Mouse (Mus musculus): ENCODE data around the gene Gtpbp8.

Gene Gtpbp8

DNA sequence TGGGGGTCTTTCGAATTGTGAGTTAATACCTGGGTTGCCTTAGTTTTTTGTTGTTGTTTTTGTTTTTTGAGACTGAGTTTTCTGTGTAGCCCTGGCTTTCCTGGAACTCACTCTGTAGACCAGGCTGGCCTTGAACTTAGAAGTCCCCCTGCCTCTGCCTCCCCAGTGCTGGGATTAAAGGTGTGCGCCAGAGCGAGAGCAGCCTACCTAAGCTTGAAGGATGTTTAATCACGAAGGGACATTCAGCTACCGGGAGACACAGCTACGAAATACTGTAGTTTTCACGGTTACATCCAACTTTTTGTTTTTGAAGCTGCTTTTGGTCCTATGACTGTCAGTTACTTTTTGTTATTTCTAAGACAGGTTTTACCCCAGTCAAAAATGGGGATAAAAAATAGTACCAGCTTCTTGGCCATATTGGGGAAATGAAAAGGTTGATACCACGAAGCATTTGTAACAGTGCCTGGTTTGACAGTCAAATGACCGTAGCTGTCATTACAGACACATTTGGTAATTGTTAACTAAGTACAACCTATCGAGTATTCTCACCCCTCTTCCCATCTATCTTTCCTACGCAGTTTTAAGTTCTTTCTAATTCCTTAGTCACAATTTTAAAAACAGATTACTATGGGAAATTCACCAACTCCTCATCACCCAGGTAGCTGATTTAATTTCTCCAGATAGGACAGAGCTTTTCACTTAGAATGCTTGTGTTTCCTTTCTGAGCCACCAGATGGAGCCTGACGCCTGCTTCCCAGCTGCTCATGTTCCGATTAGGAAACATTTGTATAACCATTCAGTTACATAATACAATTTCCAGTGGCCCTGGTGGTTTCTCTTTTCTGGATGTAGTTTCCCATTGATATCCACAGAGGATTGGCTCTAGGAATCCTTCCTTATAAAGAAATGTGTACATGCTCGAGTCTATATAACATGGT is 20.6 kb downstream of the Gtpbp8 start:
- DNase-seq: peak; percentile 87

DNA sequence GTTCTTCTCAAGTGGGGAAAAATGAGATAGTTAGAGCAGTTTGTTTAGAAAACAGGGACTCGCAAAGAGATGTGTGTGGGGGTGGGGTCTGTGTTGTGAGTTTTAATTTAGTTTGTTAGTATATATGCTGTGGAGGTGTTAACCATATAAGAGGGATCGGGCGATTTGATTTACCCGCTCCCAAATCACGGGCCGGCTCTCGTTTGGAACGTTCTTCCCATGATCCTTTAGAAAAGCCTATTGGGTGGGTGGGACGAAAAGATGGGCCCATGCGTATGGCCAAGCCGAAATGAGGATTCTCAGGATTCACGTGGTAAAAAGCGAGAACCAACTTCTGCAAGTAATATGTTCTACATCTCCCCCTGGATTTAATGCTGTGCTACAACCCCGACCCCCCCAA is 21.3 kb downstream of the Gtpbp8 start:
- DNase-seq: no peak

DNA sequence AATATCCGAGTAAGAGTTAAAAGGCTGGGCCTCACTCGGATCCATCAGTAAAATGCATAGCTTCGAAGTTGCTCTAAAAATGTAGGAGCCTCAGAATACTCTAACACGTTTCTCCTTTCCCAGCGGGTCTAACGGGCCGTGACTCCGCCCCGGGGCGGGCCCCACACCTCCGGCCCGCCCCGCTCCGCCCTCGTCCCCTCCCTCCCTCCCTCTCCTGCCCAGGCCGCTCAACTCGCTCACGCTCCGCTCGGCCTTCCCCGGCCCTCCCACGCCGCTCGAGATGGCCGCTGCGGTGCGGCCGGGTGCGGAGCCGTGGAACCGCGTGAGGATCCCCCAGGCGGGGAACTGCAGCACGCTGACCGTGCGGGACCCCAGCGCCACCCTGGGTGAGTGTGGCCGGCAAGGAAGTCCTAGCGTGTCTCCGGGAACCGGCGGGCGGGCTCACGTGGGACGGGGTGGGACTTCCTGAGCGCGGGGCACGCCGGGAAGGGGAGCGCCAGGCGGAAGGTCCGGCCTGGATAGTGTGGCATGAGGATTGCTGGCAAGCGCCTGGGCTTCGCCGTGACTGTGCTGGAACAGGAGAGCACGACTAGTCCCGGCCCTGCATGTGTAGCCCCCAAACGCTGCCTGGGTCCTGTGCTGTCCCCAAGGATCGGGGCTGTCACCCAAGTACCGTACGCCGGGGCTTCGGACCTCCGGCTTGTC is 21.9 kb downstream of the Gtpbp8 start, which contains the start of gene Nepro:
TSS of gene Nepro (plus strand) at position 219 of the 705 bp plus-strand sequence.
- DNase-seq: peak; percentile 96

DNA sequence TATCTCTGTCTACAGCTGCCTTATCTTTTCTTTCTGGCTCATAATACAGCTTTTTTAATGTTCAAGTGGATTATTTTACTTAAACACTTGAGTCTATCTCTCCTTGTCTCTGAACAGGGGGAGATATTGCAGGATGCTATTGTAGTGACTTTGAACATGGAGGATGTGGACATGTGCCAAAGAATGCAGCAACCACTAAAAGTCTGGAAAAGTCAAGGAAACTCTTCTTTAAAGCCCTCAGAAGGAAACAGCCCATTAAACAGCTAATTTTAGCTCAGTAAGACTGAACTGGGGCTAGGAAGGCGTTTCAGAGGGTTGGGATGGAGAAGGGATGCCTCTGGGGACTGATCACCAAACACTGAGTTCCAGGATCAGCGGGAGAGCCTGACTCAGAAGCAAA is 23.5 kb downstream of the Gtpbp8 start:
- no peak for DNase-seq

DNA sequence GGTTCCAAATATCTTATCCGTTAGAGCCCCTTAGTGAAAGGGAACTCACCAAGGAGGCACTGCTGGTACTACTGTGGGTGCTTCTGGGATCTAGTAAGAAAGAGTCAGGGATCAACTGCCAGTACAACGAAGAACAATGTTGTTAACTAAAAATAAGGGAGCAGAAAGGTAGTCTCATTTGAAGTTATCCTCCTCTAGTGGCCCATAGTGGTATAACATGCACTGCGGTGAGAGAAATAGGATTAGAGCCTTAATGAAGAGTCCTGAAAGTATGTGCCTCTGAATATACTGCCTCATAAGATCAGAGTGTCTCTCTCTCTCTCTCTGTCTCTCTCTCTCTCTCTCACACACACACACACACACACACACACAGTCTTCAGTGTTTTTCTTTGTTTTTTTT is 25.6 kb downstream of the Gtpbp8 start:
- no peak for DNase-seq

DNA sequence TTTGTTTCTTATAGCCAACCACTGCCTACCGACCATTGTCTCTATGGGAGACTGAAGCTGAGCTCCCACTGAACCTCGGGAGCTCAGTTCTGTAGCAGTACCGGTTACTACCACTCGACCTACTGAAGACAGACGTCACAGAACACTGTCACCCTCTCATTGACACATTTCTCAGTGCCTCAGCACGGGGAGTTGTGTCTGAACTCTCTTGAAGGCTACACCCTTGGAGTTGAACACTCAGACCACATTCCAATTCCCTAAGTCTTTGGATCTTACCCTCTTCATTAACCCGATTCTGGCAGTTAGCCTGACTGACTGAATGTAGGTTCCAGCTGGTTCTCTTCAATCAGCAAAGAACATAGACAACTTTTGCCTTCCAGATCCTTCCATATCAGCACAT is 26.8 kb downstream of the Gtpbp8 start:
- no peak for DNase-seq

DNA sequence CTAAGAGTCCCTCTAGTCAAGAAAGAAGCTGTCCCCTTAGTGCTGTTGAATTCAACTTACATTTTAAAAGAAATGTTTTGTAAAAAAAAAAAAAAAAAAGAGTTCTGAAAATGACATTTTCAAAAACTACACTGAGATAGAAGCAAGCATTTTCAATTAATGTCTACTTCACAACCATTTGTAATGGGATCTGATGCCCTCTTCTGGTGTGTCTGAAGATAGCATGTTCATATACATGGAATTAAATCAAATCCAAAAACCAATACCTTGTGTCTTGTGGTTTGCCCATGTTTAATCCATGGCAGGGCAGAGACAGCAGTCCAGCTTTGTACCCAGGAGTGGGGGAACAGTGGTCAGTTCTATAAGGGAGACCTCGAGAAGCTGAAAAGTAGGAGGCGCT is 28.3 kb downstream of the Gtpbp8 start:
- no peak for DNase-seq

DNA sequence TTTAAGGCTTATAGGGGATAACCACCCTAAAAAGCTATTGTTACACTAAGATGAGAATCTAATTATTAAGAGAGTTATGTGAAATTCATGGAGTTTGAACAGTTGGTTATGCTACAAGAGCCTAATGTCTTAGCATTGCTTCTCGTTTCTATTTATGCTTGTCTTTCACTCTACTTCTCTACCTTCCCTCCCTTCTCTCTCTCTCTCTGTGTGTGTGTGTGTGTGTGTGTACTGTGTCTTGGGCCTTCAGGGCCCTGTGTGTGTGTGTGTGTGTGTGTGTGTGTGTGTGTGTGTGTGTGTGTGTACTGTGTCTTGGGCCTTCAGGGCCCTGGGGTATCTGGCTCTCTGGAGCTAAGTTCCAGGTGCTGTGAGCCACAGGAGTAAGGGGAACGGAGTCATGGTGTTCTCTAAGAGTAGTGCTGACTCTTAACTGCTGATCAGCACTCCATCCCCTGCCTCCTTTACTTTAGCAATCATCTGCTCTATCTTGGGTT is 29.0 kb downstream of the Gtpbp8 start:
- DNase-seq: no peak

DNA sequence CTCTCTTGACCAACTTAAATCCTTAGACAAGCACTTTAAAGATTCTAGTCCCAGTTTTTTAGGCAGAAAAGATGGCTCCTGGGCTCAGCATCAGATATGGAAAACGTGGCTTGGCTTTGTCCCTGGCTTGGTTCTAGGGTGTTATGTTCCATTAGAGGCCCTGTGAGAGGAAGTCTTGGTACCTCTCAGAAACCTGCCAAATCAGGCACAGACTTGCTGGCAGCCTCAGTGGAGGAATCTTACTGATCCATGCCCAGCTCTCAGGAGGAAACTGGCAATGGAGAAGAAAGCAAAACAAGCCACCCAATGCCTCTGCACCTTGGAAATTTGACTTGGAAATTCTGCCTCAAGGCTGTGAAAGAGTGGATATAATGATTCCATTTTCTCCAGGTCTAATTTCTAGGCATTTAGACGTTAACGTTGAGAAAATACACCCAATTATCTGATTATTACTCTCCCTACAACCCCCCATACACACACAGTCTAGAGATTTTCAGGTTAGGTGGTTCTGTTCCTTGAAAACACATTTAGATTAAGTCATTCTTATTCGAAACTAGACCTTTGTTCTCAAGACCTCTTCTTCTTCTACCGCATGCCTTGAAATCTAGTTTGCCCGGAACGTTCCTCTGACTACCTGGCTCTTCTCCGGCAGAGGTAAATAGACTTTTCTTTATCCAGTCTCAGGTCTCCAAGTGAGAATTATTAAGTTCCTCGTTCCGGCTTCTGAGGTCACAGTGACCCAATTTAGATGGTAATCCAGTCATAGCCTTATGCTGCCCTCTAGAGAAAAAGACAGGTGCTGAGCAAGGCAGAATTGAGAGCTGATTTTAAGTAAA is 29.6 kb downstream of the Gtpbp8 start:
- DNase-seq: peak; percentile 58

DNA sequence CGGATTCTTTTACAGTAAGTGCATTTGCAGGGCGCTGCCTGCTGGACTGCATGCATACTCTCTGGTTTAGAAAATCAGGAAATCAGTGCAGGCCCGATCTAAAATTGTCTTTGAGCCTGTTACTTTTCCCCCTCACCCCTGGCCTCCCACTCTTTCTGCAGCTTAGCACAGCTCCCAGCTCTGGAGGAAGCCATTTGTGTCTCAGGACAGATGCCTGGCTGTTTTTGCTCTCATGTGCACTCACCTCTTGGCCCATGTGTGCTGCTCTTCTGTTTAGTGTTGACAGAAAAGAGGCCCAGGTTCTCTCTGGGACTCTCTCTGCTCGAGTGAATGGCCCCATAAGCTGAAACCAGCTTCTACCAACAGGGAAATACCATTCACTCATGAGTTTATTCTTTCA is 42.7 kb downstream of the Gtpbp8 start:
- no peak for DNase-seq

DNA sequence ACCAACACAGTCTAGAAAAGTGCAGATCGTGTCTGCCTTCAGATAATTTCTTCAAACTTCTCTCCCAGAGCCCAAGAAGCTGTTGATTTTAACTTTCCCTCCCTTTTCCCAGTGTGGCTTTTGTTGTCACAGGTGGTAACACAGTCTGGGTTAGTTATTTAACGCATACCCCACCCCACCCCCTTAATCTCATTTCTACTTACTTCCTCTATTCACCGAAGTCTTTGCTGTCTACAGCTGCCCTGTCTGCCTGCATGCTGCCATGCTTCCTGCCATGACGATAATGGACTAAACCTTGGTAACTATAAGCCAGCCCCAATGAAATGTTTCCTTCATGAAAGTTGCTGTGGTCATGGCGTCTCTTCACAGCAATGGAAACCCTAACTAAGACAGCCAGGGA is 43.9 kb downstream of the Gtpbp8 start:
- no peak for DNase-seq

DNA sequence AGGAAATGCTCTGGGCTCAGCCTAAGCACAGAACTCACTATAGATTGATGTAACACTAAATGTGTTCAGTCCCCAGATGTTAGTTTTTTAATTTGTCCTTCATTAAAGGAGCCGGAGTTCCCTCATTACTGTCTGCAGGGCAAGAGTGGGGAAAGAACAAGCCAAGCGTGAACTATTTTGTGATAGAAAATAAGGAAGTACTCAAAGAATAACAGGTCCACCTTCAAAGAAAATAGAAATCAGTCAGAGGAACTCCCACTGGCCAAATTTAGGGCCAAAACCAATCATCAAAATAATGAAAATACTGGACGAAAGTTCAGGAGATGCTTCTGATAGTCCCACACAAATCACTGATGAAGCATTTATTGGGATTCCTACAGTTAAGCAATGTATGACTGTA is 45.0 kb downstream of the Gtpbp8 start:
- no peak for DNase-seq

DNA sequence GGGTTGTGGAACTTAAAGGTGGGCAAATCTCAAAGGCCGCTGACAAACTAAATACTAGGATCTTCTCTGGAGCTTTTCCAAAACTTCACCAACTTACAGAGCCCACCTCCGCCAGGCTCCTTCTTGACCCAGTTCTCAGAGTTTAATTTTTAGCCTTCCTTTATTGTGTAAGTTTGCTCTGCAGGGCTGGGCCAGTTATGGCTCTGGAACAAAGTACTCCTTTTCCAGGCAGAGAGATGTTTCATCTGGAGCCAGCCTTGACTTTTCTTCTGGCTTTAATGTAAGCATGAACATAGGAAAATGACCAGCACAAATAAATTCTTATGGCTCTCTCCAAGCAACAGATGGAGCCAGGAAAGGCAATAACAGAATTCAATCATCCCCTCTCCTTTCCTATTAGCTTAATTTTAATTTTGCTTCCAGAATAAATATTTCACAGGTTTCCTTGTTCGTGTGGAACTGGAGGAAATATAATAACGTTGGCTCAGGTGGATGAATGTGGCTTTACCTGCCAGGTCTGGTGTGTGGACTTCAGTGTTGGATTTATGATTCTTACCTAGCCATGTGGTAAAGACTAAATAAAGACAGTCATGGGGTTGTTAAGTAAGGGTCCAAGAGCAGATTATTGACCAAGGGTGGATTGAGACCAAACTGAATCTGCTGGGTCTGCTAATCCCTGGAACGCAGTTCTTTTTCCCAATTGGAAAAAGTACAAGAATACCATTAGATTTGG is 48.5 kb downstream of the Gtpbp8 start:
- no peak for DNase-seq

DNA sequence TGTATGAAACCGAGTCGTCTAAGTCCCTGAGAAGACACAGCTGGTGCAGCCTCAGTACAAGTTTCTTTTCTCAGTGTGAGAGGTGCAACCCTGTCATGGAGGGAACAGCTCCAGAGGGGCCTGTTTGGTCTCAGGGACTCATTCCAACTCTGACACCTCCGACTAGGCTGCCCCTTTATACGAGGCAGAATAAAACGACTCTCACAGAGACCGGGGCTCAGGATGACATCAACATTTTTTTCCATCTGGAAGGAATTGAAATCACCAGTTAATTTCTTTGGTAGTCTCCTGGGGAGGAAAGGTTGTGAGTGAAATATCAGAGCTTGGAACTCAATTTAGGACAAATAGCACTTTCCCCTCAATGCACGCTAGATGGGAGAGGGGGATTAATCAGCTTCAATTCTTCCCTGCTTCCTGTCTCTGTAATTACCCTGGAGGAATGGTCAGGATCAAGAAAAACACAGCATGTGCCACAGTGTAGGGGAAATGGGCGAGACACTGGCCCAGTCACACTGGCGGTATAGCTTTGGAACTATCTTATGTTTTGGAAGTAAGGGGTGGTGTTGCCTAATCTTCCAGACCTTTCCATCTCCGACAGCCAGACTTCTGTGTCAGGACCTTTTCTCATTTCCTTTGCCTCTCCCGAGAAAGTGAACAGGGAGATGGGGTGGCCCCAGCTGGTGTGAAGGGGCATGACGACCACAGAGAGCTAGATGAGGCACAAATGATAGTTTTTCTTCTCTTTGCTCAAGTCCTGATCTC is 50.1 kb downstream of the Gtpbp8 start:
- no peak for DNase-seq

DNA sequence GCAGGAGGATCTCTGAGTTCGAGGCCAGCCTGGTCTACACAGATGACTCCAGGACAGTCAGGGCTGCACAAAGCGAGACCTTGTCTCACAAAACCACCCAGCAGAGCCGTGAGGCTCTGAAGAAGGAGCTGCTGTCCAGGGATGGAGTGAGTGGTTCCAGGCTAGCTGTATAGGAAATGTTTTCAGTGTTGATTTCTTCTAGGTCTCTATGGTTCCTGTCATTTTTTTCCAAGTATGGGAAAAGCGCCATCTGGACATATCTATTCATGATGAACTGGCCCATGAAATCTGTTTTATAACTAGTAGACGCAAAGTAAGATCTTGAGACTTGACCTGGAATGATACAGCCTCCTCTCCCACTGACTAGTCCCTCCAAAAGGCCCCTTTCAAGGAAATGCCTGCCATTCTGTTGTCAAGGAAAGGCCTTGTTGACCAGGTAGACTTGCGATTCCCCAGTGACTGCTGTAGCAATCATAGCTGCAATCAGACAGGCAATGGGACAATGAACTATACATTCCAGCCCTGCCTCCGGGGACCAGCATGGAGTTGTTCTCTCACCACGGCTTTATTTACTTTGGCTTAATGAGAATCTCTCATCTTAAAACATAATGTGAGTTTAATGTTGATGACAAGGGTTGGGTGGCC is 50.8 kb downstream of the Gtpbp8 start:
- DNase-seq: no peak

DNA sequence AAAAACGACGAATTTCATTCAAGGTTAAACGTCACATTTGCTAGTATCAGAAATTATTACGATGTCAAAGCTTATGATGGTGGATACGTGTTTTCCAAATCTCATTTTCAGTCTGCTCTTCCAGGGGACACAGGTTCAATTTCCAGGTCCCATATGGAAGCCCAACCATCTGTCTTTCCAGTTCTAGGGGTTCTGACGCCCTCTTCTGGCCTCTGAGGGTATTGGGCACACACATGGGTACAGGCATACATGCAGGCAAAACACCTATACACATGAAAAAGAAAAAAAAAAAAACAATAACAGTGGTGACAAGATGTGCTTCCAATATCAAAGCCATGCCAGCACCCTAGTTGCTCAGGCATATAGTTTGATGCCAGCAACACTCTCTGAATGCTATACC is 52.5 kb downstream of the Gtpbp8 start:
- DNase-seq: no peak

DNA sequence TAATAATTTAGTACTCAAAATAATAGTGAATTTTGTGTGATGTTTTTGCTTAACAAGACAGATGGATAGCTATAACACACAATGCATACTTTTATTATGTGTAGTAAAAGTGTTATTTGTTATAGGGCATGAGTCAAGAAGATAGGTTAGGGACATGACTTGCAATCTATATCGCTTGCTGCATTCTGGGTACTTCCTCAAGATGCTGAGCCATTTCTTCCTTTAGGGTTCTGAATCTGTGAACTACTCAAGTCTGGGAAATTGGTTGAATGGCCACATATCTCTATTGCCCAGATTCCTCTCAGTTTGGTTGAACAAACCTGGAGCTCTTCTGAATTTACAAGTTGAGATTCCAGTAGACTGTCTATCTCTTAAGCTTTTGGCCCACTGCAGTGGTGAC is 53.6 kb downstream of the Gtpbp8 start:
- DNase-seq: no peak

DNA sequence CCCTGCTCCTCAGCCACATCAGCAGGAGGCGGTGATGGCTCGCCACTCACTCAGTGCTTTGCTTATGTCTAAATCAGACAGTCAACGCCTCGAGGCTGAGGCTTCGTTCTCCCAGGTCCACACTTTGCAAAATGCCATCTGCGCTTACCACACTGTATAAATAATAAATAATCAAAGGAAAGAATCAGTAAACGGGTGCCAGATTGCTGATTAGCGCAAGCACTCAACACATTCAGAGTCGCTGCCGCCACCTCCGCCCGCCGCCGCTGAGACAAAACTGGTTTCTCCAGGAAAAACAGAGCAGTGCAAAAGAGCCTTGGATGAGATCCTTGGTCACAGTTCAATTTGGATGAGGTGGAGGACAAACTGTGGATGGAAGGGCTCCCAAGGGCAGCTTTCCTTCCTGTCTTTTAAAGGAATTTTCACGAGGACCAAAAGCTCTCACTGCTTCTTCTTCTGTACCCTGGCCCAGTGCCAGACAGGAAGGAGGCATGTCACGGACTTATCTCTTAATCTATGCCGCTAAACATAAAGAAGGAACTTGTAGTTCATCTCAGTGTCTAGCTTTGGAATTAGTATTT is 54.5 kb downstream of the Gtpbp8 start:
- DNase-seq: peak; percentile 56

DNA sequence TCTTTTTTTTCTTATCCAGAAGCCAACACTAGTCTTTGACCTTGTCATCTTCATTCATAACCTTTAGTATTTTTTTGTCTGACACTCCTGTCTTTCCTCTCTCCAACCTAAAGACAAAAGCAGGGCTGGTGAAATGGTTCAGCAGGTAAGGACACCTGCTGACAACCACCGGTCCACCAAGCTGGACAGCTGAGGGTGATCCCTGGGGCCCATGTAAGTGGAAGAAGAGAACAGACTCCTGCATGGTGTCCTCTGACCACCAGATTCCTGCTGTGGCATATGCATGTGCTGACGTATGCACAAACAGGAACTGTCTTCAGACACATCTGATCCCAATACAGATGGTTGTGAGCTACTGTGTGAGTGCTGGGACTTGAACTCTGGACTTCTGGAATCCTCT is 55.1 kb downstream of the Gtpbp8 start:
- no peak for DNase-seq

DNA sequence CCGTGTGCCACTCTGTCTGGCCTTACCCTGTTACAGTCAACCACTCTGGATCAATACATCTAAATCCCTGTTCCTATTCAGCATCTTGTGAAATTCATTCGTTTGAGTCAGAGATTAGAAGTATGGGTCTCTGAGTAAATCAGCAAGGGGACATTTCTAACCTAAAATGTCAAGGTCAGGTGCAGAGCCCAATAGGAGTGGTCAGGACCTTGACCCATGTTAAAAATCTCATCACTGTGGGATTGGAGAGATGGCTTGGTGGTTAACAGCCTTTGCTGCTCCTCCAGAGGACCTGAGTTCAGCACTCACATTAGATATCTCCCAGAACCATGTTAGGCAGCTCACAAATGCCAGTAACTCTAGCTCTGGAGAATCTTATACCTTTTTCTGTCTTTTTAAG is 55.7 kb downstream of the Gtpbp8 start:
- no peak for DNase-seq

DNA sequence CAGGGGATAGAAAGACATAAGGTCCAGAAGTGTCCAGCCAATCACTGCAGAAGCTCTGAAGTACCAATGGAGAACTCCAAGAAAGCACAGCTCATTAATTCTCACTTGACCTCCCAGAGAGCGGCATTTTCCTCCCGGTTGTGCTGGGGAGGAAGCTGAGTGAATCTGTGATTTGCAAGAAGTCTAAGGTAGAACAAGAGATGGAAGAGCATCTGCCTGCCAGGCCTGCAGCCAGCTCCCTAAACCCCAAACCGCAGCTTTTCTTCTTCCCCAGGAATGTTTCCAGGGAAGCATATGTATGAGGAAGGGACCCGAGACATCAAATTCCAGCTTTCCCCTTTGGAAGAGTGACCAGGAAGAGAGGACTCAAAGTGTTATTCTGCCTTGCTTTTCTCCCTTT is 57.7 kb downstream of the Gtpbp8 start:
- DNase-seq: no peak
